Mouse (Mus musculus) hindbrain, embryonic 10.5 days (tissue): ENCODE measurements around the gene Arhgap6. TPM values are rescaled to one million over a fixed set of nuclear protein-coding genes. Genes with fewer than 3 reads are reported as not detected.
"Not testable (repeated sequence)": the region's sequence is repeated elsewhere in the genome, so short reads cannot be mapped to it uniquely, and the experiment has no call there.

Source experiments
- DNase-seq: peaks from one replicate; pipeline ENCODE4 v3.0.0-alpha.2; 2017; ENCODE audit warnings: low spot score
- H3K27ac ChIP-seq: fragments of 300-500 bp; sonication (generic); 2 replicates; pipeline ENCODE4 v1.5.1; 2016; ENCODE audit warnings: mild to moderate bottlenecking, moderate library complexity
- H3K27me3 ChIP-seq: fragments of 300-500 bp; sonication (generic); 2 replicates; pipeline ENCODE4 v1.6.1; 2016; ENCODE audit warnings: mild to moderate bottlenecking; ENCODE audit not compliant: poor library complexity, insufficient read depth, severe bottlenecking
- H3K36me3 ChIP-seq: fragments of 300-500 bp; sonication (generic); 2 replicates; pipeline ENCODE4 v1.6.1; 2016; ENCODE audit warnings: mild to moderate bottlenecking, moderate library complexity
- H3K4me1 ChIP-seq: fragments of 300-500 bp; sonication (generic); replicated peaks from 2 replicates; pipeline ENCODE4 v1.6.1; 2016; ENCODE audit warnings: mild to moderate bottlenecking
- H3K4me3 ChIP-seq: fragments of 300-500 bp; sonication (generic); 2 replicates; pipeline ENCODE4 v1.5.1; 2016; ENCODE audit warnings: mild to moderate bottlenecking, moderate library complexity
- H3K9me3 ChIP-seq: fragments of 300-500 bp; sonication (generic); 2 replicates; pipeline ENCODE4 v1.6.1; 2016; ENCODE audit warnings: mild to moderate bottlenecking, moderate library complexity
- WGBS: fragments of 180-500 bp; shearing (Covaris S2); methylation state at CpG from one replicate; pipeline ENCODE4 v1.1.7; 2016; 5-methylcytosine and 5-hydroxymethylcytosine counted together
- polyA plus RNA-seq: library from polyadenylated mRNA; unstranded; fragments of >200 nt; fragmentation: Nextera tagmentation; extraction: Ambion mirVana; gene quantifications from 2 replicates; pipeline ENCODE4 v1.2.1, GENCODE M21; 2016

Arhgap6 gene
- polyA plus RNA-seq, 1 experiment from 2014 or later, result 0.72 TPM

GRCm38 (mm10) chrX:169303945-169304344 lies 509.0 kb downstream of the Arhgap6 start:
- Histone ChIP-seq H3K4me3 (no peak overlapping the region), H3K9me3 (no peaks in the 10 kb centered on the region), H3K27ac (no peak overlapping the region), H3K27me3 (peaks cover 5% of the 10 kb centered on the region), H3K36me3 (0 out of 2 replicates have a peak, but pooled peaks cover 6% of the 10 kb centered on the region), H3K4me1 (no peaks in the 10 kb centered on the region)
- 44% methylated on average over 3 of the region's 3 CpGs for WGBS
- DNase-seq, result peak; percentile 6

- peaks cover 7% of the 10 kb centered on the region; the same call in 1 of the 2 replicates for H3K27me3 ChIP-seq
- no peaks in the 10 kb centered on the region for H3K4me1 ChIP-seq
- H3K36me3 ChIP-seq, result peaks cover 23% of the 10 kb centered on the region; the same call in 1 of the 2 replicates
- WGBS, result 93% methylated on average over 3 of the region's 3 CpGs
- no peak overlapping the region for H3K27ac ChIP-seq
- no peak for DNase-seq
- no peak overlapping the region for H3K4me3 ChIP-seq
- no peaks in the 10 kb centered on the region for H3K9me3 ChIP-seq
Measured at GRCm38 (mm10) chrX:169308559-169308958, 513.7 kb downstream of the Arhgap6 start.

- WGBS, result 63% methylated on average over 12 of the region's 12 CpGs
- peaks cover 2% of the 10 kb centered on the region; the same call in 1 of the 2 replicates for H3K9me3 ChIP-seq
- DNase-seq, result no peak
- peak overlapping the region; percentile 61 for H3K4me3 ChIP-seq
- peaks cover 17% of the 10 kb centered on the region for H3K36me3 ChIP-seq
- peaks cover 24% of the 10 kb centered on the region for H3K27me3 ChIP-seq
- peak overlapping the region; percentile 88 for H3K27ac ChIP-seq
- 0 out of 2 replicates have a peak, but pooled peaks cover 8% of the 10 kb centered on the region for H3K4me1 ChIP-seq
Measured at GRCm38 (mm10) chrX:169319066-169319760, 524.3 kb downstream of the Arhgap6 start.

- Histone ChIP-seq H3K4me1 (0 out of 2 replicates have a peak, but pooled peaks cover 8% of the 10 kb centered on the region), H3K27ac (peak within 1 kb of the TSS; percentile 88), H3K36me3 (peaks cover 10% of the 10 kb centered on the region), H3K4me3 (peak within 1 kb of the TSS; percentile 61), H3K9me3 (peaks cover 2% of the 10 kb centered on the region; the same call in 1 of the 2 replicates), H3K27me3 (peaks cover 18% of the 10 kb centered on the region)
- WGBS, result 21% methylated on average over 97 of the region's 97 CpGs
- DNase-seq, result peak; percentile 88
Measured at GRCm38 (mm10) chrX:169319945-169320667, 525.2 kb downstream of the Arhgap6 start, which contains the start of gene Hccs. TSS of gene Hccs (minus strand) at chrX:169320372.

GRCm38 (mm10) chrX:169320668-169321005 lies 525.7 kb downstream of the Arhgap6 start:
- peaks cover 20% of the 10 kb centered on the region for H3K27me3 ChIP-seq
- not testable (repeated sequence) for H3K4me1 ChIP-seq, DNase-seq, H3K36me3 ChIP-seq, H3K9me3 ChIP-seq
- WGBS, result 34% methylated on average over 15 of the region's 15 CpGs
- peak overlapping the region; percentile 88; the same call in 1 of the 2 replicates for H3K27ac ChIP-seq
- peak overlapping the region; percentile 61 for H3K4me3 ChIP-seq

- no peak for DNase-seq
- Histone ChIP-seq H3K27ac (no peak overlapping the region), H3K36me3 (no peaks in the 10 kb centered on the region), H3K4me1 (no peaks in the 10 kb centered on the region), H3K9me3 (no peaks in the 10 kb centered on the region), H3K27me3 (peaks cover 8% of the 10 kb centered on the region), H3K4me3 (no peak overlapping the region)
- 90% methylated on average over 3 of the region's 3 CpGs for WGBS
Measured at GRCm38 (mm10) chrX:169325929-169326595, 531.2 kb downstream of the Arhgap6 start.

GRCm38 (mm10) chrX:169332264-169332663 lies 537.4 kb downstream of the Arhgap6 start:
- H3K4me1 ChIP-seq, result no peaks in the 10 kb centered on the region
- H3K27ac ChIP-seq, result no peak overlapping the region
- no peaks in the 10 kb centered on the region for H3K36me3 ChIP-seq
- peaks cover 18% of the 10 kb centered on the region for H3K27me3 ChIP-seq
- WGBS, result 41% methylated on average over 3 of the region's 3 CpGs
- peak; percentile 12 for DNase-seq
- no peaks in the 10 kb centered on the region for H3K9me3 ChIP-seq
- no peak overlapping the region for H3K4me3 ChIP-seq

GRCm38 (mm10) chrX:169337559-169337958 lies 542.7 kb downstream of the Arhgap6 start:
- DNase-seq, result no peak
- Histone ChIP-seq H3K27me3 (peaks cover 12% of the 10 kb centered on the region; the same call in 1 of the 2 replicates), H3K9me3 (no peaks in the 10 kb centered on the region)

GRCm38 (mm10) chrX:169338213-169338612 lies 543.3 kb downstream of the Arhgap6 start:
- 85% methylated on average over 3 of the region's 3 CpGs for WGBS
- Histone ChIP-seq H3K9me3 (no peaks in the 10 kb centered on the region), H3K4me3 (no peak overlapping the region), H3K36me3 (no peaks in the 10 kb centered on the region), H3K27ac (no peak overlapping the region), H3K27me3 (peaks cover 16% of the 10 kb centered on the region; the same call in 1 of the 2 replicates), H3K4me1 (no peaks in the 10 kb centered on the region)
- DNase-seq, result no peak

More at GRCm38 (mm10) chrX:169337559-169337958, 542.7 kb downstream of the Arhgap6 start:
- Histone ChIP-seq H3K4me1 (no peaks in the 10 kb centered on the region), H3K4me3 (no peak overlapping the region), H3K27ac (no peak overlapping the region), H3K36me3 (no peaks in the 10 kb centered on the region)

Other genes with a start within 250 kb of the Arhgap6 start
- gene Frmpd4, start 217.9 kb upstream of the Arhgap6 start, polyA plus RNA-seq, result 0.16 and 0.18 TPM in 2 replicates
- gene Msl3, start 121.2 kb upstream of the Arhgap6 start, polyA plus RNA-seq, result 23.9 and 26.5 TPM in 2 replicates